12 mouse cellular contexts compared by ENCODE assay signal in genomic region chr15:27682619-27683018, GRCm38 (mm10). TPM values are rescaled to one million over a fixed set of nuclear protein-coding genes. Genes with fewer than 3 reads are reported as not detected.
DNase-seq lines count a peak whose midpoint lies in the region; ATAC-seq and TF ChIP-seq lines count a peak whose summit lies in the region.
"Had no signal": no experiment of that assay in that cellular context is flagged by ENCODE, and none has a peak within 500 bp of the region (broad histone marks: within the 10 kb centered on the region; RNA-seq: fewer than 3 reads in every experiment).

No protein-coding gene starts in this region.

- H3K9me3 ChIP-seq in lung, embryonic 14.5 days (ENCODE audit: low read depth, low read length): no peaks in the 10 kb centered on the region
- H3K9me3 ChIP-seq: heart, embryonic 13.5 days; limb, embryonic 13.5 days; midbrain, embryonic 10.5 days had no signal

- POLR2A ChIA-PET in Patski (lab: Charles Lee): no interaction called here

- no peak for TF ChIP-seq CTCF in lung, embryonic 14.5 days (IDR thresholded peaks at IDR 0.05; ENCODE audit: low read depth)
- TF ChIP-seq CTCF in Patski (IDR thresholded peaks at IDR 0.05): no peak

- H3K27me3 ChIP-seq in lung, embryonic 14.5 days (ENCODE audit: insufficient read depth, low read length): no peaks in the 10 kb centered on the region
- H3K27me3 ChIP-seq in Patski: peaks cover 8% of the 10 kb centered on the region

- in situ Hi-C loops in Patski (cut with MboI; ENCODE audit: low pct_unique_long_range_greater_than_20kb): no loop called here

- H3K4me1 ChIP-seq in lung, embryonic 14.5 days (ENCODE audit: insufficient read depth): no peaks in the 10 kb centered on the region

- no peak for ATAC-seq in lung, embryonic 14.5 days (ENCODE audit: insufficient read depth)
- no peak for ATAC-seq in Patski

- peak; percentile 64 for DNase-seq in lung, embryonic 14.5 days
- DNase-seq in lung, postnatal 14 days: no peak
- peak; percentile 6 for DNase-seq in Patski (ENCODE audit: low read depth, low spot score)
- peak; percentile 62 for DNase-seq in embryo, embryonic 11 days
- peak; percentile 62 for DNase-seq in mesoderm, embryonic 11.5 days (ENCODE audit: low read depth, low spot score)
- DNase-seq in adrenal gland, postnatal 25 days: no peak
- no peak for DNase-seq in layer of hippocampus, postnatal 36 days
- DNase-seq in left cerebral cortex, adult 8-10 months (ENCODE audit: low spot score in 2 of 2): no peak
- DNase-seq: cerebellum, postnatal 36 days had no signal

- H3K4me3 ChIP-seq in lung, embryonic 14.5 days (ENCODE audit: low read depth, low read length): no peak overlapping the region
- H3K4me3 ChIP-seq: heart, embryonic 13.5 days had no signal

- CTCF ChIA-PET in Patski (lab: Charles Lee): no interaction called here

- 23% methylated on average over 9 of the region's 9 CpGs for WGBS in lung, embryonic 14.5 days

- no peak overlapping the region for H3K9ac ChIP-seq in lung, embryonic 14.5 days
- H3K9ac ChIP-seq: heart, embryonic 13.5 days; limb, embryonic 13.5 days had no signal

- 0 out of 2 replicates have a peak overlapping the region, but pooled peaks have one; percentile 10 for H3K4me2 ChIP-seq in lung, embryonic 14.5 days

- H3K36me3 ChIP-seq in lung, embryonic 14.5 days (ENCODE audit: insufficient read depth): no peaks in the 10 kb centered on the region
- H3K36me3 ChIP-seq: heart, embryonic 13.5 days; limb, embryonic 13.5 days; midbrain, embryonic 10.5 days had no signal

- H3K27ac ChIP-seq in lung, embryonic 14.5 days (ENCODE audit: low read depth): 0 out of 2 replicates have a peak overlapping the region, but pooled peaks have one; percentile 36
- H3K27ac ChIP-seq: heart, embryonic 13.5 days; limb, embryonic 13.5 days; midbrain, embryonic 10.5 days had no signal

RNA-seq across cellular contexts. Expression of gene Otulinl, which starts 1.2 kb away (rescaled TPM):
- 15.6 and 15.8 TPM in 2 replicates for polyA plus RNA-seq in lung, embryonic 14.5 days (2014; fragmentation: Nextera tagmentation; extraction: Ambion mirVana)
- polyA plus RNA-seq in Patski (2021): 2.1 TPM
- 3.6 and 4.3 TPM in 2 replicates for total RNA-seq in adrenal gland, postnatal 25 days (2021)
- 10 to 100 TPM; 30.0 to 33.1 TPM for total RNA-seq in layer of hippocampus, postnatal 36 days (2021)
- 10 to 100 TPM; 21.0 to 35.3 (median 28.7) TPM for total RNA-seq in left cerebral cortex, adult 8-10 months (2022)

RNA-seq across cellular contexts. Expression of gene Otulin, which starts 52.1 kb away (rescaled TPM):
- polyA plus RNA-seq in lung, embryonic 14.5 days (2014; fragmentation: Nextera tagmentation; extraction: Ambion mirVana): 39.2 and 41.8 TPM in 2 replicates
- polyA plus RNA-seq in Patski (2021): 42.4 TPM
- total RNA-seq in adrenal gland, postnatal 25 days (2021): 36.3 and 42.4 TPM in 2 replicates
- 10 to 100 TPM; 18.4 to 19.4 TPM for total RNA-seq in layer of hippocampus, postnatal 36 days (2021)
- total RNA-seq in left cerebral cortex, adult 8-10 months (2022): 10 to 100 TPM; 21.1 to 24.9 (median 21.9) TPM

Comparison
In these comparisons a context has a peak if more than half of its experiments do, and no peak if none do; other contexts are left out.
1. DNase-seq: peak in lung, embryonic 14.5 days (single experiment), Patski (single experiment), embryo, embryonic 11 days (single experiment) and mesoderm, embryonic 11.5 days (single experiment); none in lung, postnatal 14 days (single experiment), adrenal gland, postnatal 25 days (single experiment), layer of hippocampus, postnatal 36 days (0 of 2) and left cerebral cortex, adult 8-10 months (0 of 2).